Comparison of ENCODE assay signal across 8 mouse cellular contexts in the genomic region with DNA sequence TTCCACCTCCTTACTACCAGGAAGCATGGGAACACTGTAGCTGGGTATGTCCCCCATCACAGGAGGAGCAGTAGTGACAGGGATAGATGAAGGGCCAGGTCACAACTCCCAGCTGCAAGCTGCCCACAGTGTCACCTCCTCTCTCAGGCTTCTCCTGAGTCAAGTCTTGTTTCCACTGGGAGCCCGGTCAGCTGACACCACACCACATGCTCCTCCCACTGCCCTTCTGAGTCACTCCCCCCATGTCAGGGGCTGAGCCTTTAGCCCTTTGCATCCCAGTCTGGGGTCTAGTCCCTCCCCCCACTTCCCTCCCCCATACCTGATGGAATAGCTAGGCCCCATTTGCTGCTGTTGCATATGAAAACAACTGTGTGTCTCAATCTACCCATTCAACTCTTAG. TPM values are rescaled to one million over a fixed set of nuclear protein-coding genes. Genes with fewer than 3 reads are reported as not detected.
DNase-seq lines count a peak whose midpoint lies in the region; ATAC-seq and TF ChIP-seq lines count a peak whose summit lies in the region.

No protein-coding gene starts in this region.

- H3K9me3 ChIP-seq in heart, embryonic 16.5 days (replicated peaks; ENCODE audit: control insufficient read depth, low read length): peaks cover 3% of the 10 kb centered on the region; the same call in 1 of the 2 replicates
- H3K9me3 ChIP-seq in hindbrain, embryonic 16.5 days (ENCODE audit: control insufficient read depth, low read length): no peaks in the 10 kb centered on the region
- no peaks in the 10 kb centered on the region for H3K9me3 ChIP-seq in midbrain, embryonic 14.5 days (ENCODE audit: control insufficient read depth, low read length)

- 0 out of 2 replicates have a peak overlapping the region, but pooled peaks have one; percentile 10 for H3K9ac ChIP-seq in heart, embryonic 16.5 days (ENCODE audit: low read length)
- peak overlapping the region; percentile 1; the same call in 1 of the 2 replicates for H3K9ac ChIP-seq in hindbrain, embryonic 16.5 days (ENCODE audit: low read depth, low read length)
- H3K9ac ChIP-seq in midbrain, embryonic 14.5 days (replicated peaks; ENCODE audit: low read length): no peak overlapping the region

- H3K27ac ChIP-seq in heart, embryonic 16.5 days (ENCODE audit: low read length): peak overlapping the region; percentile 57; the same call in 1 of the 2 replicates
- 0 out of 2 replicates have a peak overlapping the region, but pooled peaks have one; percentile 1 for H3K27ac ChIP-seq in hindbrain, embryonic 16.5 days (ENCODE audit: low read depth, low read length)
- H3K27ac ChIP-seq in midbrain, embryonic 14.5 days (replicated peaks; ENCODE audit: low read depth, low read length): peak overlapping the region; percentile 32; the same call in 1 of the 2 replicates
- no peak overlapping the region for H3K27ac ChIP-seq in layer of hippocampus, adult 2 months

- no peak for DNase-seq in heart, adult 8-10 months (ENCODE audit: low spot score)
- DNase-seq in ZHBTc4 (ENCODE audit: low read depth, low spot score): peak; percentile 81
- no peak for DNase-seq in midbrain, embryonic 14.5 days
- DNase-seq in layer of hippocampus, adult 2 months (ENCODE audit: low spot score in 2 of 2): no peak
- DNase-seq in testis, postnatal 14 days (ENCODE audit: low spot score): no peak
- DNase-seq in cerebellum, adult 11-12 months: no peak

- peaks cover 17% of the 10 kb centered on the region for H3K36me3 ChIP-seq in heart, embryonic 16.5 days (ENCODE audit: control insufficient read depth, insufficient read depth)
- peaks cover 9% of the 10 kb centered on the region for H3K36me3 ChIP-seq in hindbrain, embryonic 16.5 days (ENCODE audit: control insufficient read depth, insufficient read depth, low read length)
- peaks cover 21% of the 10 kb centered on the region for H3K36me3 ChIP-seq in midbrain, embryonic 14.5 days (ENCODE audit: control insufficient read depth, insufficient read depth, low read length)

- peaks cover 41% of the 10 kb centered on the region for H3K4me1 ChIP-seq in heart, embryonic 16.5 days (ENCODE audit: control insufficient read depth, insufficient read depth, low read length)
- peaks cover 23% of the 10 kb centered on the region for H3K4me1 ChIP-seq in hindbrain, embryonic 16.5 days (ENCODE audit: control insufficient read depth, insufficient read depth, low read depth, low read length)
- H3K4me1 ChIP-seq in midbrain, embryonic 14.5 days (ENCODE audit: control insufficient read depth, insufficient read depth, low read length): peaks cover 28% of the 10 kb centered on the region

- no peak overlapping the region for H3K4me3 ChIP-seq in heart, embryonic 16.5 days (ENCODE audit: low read length)
- H3K4me3 ChIP-seq in hindbrain, embryonic 16.5 days (ENCODE audit: low read length): no peak overlapping the region
- no peak overlapping the region for H3K4me3 ChIP-seq in midbrain, embryonic 14.5 days (replicated peaks; ENCODE audit: low read depth, low read length)
- no peak overlapping the region for H3K4me3 ChIP-seq in layer of hippocampus, adult 2 months

- no peak for TF ChIP-seq CTCF in layer of hippocampus, adult 2 months (conservative IDR thresholded peaks at IDR 0.05)

- no peaks in the 10 kb centered on the region for H3K27me3 ChIP-seq in heart, embryonic 16.5 days (ENCODE audit: control insufficient read depth, insufficient read depth, low read length)
- H3K27me3 ChIP-seq in hindbrain, embryonic 16.5 days (replicated peaks; ENCODE audit: control insufficient read depth, insufficient read depth, low read length): no peaks in the 10 kb centered on the region
- no peaks in the 10 kb centered on the region for H3K27me3 ChIP-seq in midbrain, embryonic 14.5 days (ENCODE audit: control insufficient read depth, insufficient read depth, low read length)

- no peak for ATAC-seq in heart, embryonic 16.5 days (replicated peaks; ENCODE audit: extremely low read depth, insufficient read depth, low FRiP score)
- 0 out of 2 replicates have a peak, but pooled peaks have one; percentile 9 for ATAC-seq in hindbrain, embryonic 16.5 days
- no peak for ATAC-seq in midbrain, embryonic 14.5 days (ENCODE audit: low FRiP score, low TSS enrichment)

- 27% methylated on average over 1 of the region's 1 CpGs for WGBS in heart, embryonic 16.5 days
- WGBS in hindbrain, embryonic 16.5 days: 50% methylated on average over 1 of the region's 1 CpGs
- 56% methylated on average over 1 of the region's 1 CpGs for whole genome bisulfite sequencing in midbrain, embryonic 14.5 days

- H3K4me2 ChIP-seq in heart, embryonic 16.5 days (ENCODE audit: low read depth, low read length): no peak overlapping the region
- no peak overlapping the region for H3K4me2 ChIP-seq in hindbrain, embryonic 16.5 days (ENCODE audit: low read length)
- no peak overlapping the region for H3K4me2 ChIP-seq in midbrain, embryonic 14.5 days (ENCODE audit: low read length)

RNA-seq across cellular contexts. Expression of a gene that starts 21.3 kb away (rescaled TPM):
- polyA plus RNA-seq in heart, embryonic 16.5 days (2015; fragmentation: Nextera tagmentation; extraction: Ambion mirVana): 3.2 and 3.8 TPM in 2 replicates
- total RNA-seq in heart, adult 8-10 months (2022): 10 to 100 TPM; 20.3 to 24.4 (median 21.2) TPM
- 9.5 and 11.7 TPM in 2 replicates for polyA plus RNA-seq in hindbrain, embryonic 16.5 days (2015; fragmentation: Nextera tagmentation; extraction: Ambion mirVana)
- 18.2 and 18.5 TPM in 2 replicates for polyA plus RNA-seq in midbrain, embryonic 14.5 days (2014; fragmentation: Nextera tagmentation; extraction: Ambion mirVana)
- 10 to 100 TPM; 37.7 to 38.3 TPM for total RNA-seq in layer of hippocampus, adult 2 months (2021)
